Mouse (Mus musculus) MEL (cell line): ENCODE data around the gene Nat10. TPM values are rescaled to one million over a fixed set of nuclear protein-coding genes. Genes with fewer than 3 reads are reported as not detected.
A peak's percentile ranks its signal among the peaks of the same experiment; 100 is the strongest.

Experiments used
- DNase-seq: peaks from one replicate; pipeline ENCODE4 v3.0.0; 2011; ENCODE audit warnings: low read depth, low spot score
- H3K27ac ChIP-seq: 2 replicates; pipeline ENCODE4 v1.5.1; 2012; ENCODE audit warnings: low read depth, mild to moderate bottlenecking, control low read depth, low read length, moderate library complexity; ENCODE audit not compliant: control insufficient read depth
- H3K27me3 ChIP-seq, 2 experiments: fragments of 150-350 bp in 1 of 2; sonication (generic) in 1 of 2; 2 replicates each; pipeline ENCODE4 v1.6.1; 2012; ENCODE audit warnings: low read length in 2 of 2, mild to moderate bottlenecking in 2 of 2, improper control_type of control experiment in 1 of 2, moderate library complexity in 1 of 2; ENCODE audit not compliant: insufficient read depth in 2 of 2, control insufficient read depth in 1 of 2
- H3K36me3 ChIP-seq, 2 experiments: 2 replicates each; pipeline ENCODE4 v1.6.1; 2012 to 2014; ENCODE audit warnings: low read length in 2 of 2, improper control_type of control experiment in 1 of 2, inconsistent platforms in 1 of 2, mild to moderate bottlenecking in 1 of 2; ENCODE audit not compliant: insufficient read depth in 2 of 2, control insufficient read depth in 1 of 2
- H3K4me1 ChIP-seq, 2 experiments: fragments of 150-350 bp in 1 of 2; sonication (generic) in 1 of 2; 2 replicates each; pipeline ENCODE4 v1.6.1; 2012; ENCODE audit warnings: low read length in 2 of 2, improper control_type of control experiment in 1 of 2, mild to moderate bottlenecking in 1 of 2; ENCODE audit not compliant: insufficient read depth in 2 of 2, control insufficient read depth in 1 of 2
- H3K4me3 ChIP-seq, 2 experiments: fragments of 150-350 bp in 1 of 2; sonication (generic) in 1 of 2; 2 replicates each; pipeline ENCODE4 v1.5.1; 2012; ENCODE audit warnings: low read depth in 2 of 2, low read length in 2 of 2, mild to moderate bottlenecking in 2 of 2, moderate library complexity in 2 of 2, control low read depth in 1 of 2, improper control_type of control experiment in 1 of 2; ENCODE audit not compliant: control insufficient read depth in 1 of 2, insufficient read depth in 1 of 2
- H3K79me2 ChIP-seq: 2 replicates; pipeline ENCODE4 v1.6.1; 2012; ENCODE audit warnings: mild to moderate bottlenecking, low read length, moderate library complexity; ENCODE audit not compliant: control insufficient read depth, poor library complexity, insufficient read depth
- H3K9ac ChIP-seq: 2 replicates; pipeline ENCODE4 v1.6.1; 2012; ENCODE audit warnings: low read depth, mild to moderate bottlenecking, control low read depth, low read length, moderate library complexity; ENCODE audit not compliant: control insufficient read depth, poor library complexity, severe bottlenecking
- H3K9me3 ChIP-seq: fragments of 150-350 bp; sonication (generic); replicated peaks from 2 replicates; pipeline ENCODE4 v1.6.1; 2012; ENCODE audit warnings: mild to moderate bottlenecking, low read length, improper control_type of control experiment, moderate library complexity; ENCODE audit not compliant: insufficient read depth
- CHD1 ChIP-seq: IDR thresholded peaks from 2 replicates; pipeline ENCODE4 v1.6.1; 2012; ENCODE audit warnings: low read depth, mild to moderate bottlenecking, inconsistent platforms, low read length, improper control_type of control experiment
- E2F4 ChIP-seq: IDR thresholded peaks from 2 replicates; pipeline ENCODE4 v1.6.1; 2011; ENCODE audit warnings: low read depth, low read length, improper control_type of control experiment, borderline replicate concordance
- ELF1 ChIP-seq: IDR thresholded peaks from 2 replicates; pipeline ENCODE4 v1.6.1; 2014; ENCODE audit warnings: low read depth, mild to moderate bottlenecking, inconsistent platforms, low read length, improper control_type of control experiment, moderate library complexity
- ETS1 ChIP-seq: IDR thresholded peaks from 2 replicates; pipeline ENCODE4 v1.6.1; 2012; ENCODE audit warnings: low read depth, mild to moderate bottlenecking, inconsistent platforms, low read length, improper control_type of control experiment, moderate library complexity
- GABPA ChIP-seq: IDR thresholded peaks from 2 replicates; pipeline ENCODE4 v1.6.1; 2012; ENCODE audit warnings: low read depth, mild to moderate bottlenecking, inconsistent platforms, low read length, improper control_type of control experiment, moderate library complexity
- GATA1 ChIP-seq: IDR thresholded peaks from 2 replicates; pipeline ENCODE4 v1.6.1; 2011; ENCODE audit warnings: low read depth, low read length, improper control_type of control experiment
- HCFC1 ChIP-seq: IDR thresholded peaks from 2 replicates; pipeline ENCODE4 v1.6.1; 2012; ENCODE audit warnings: low read depth, mild to moderate bottlenecking, inconsistent platforms, low read length, improper control_type of control experiment, moderate library complexity
- JUND ChIP-seq: IDR thresholded peaks from 2 replicates; pipeline ENCODE4 v1.6.1; 2011; ENCODE audit warnings: low read depth, mild to moderate bottlenecking, improper control_type of control experiment, low read length
- MAX ChIP-seq: IDR thresholded peaks from 2 replicates; pipeline ENCODE4 v1.6.1; 2011; ENCODE audit warnings: low read length, improper control_type of control experiment
- MAZ ChIP-seq: IDR thresholded peaks from 2 replicates; pipeline ENCODE4 v1.6.1; 2012; ENCODE audit warnings: low read depth, mild to moderate bottlenecking, inconsistent platforms, low read length, improper control_type of control experiment
- MXI1 ChIP-seq: IDR thresholded peaks from 2 replicates; pipeline ENCODE4 v1.6.1; 2011; ENCODE audit warnings: mild to moderate bottlenecking, low read depth, low read length, improper control_type of control experiment
- MYC ChIP-seq: IDR thresholded peaks from 2 replicates; pipeline ENCODE4 v1.6.1; 2011; ENCODE audit warnings: low read depth, mild to moderate bottlenecking, low read length, improper control_type of control experiment, moderate library complexity
- NELFE ChIP-seq: IDR thresholded peaks from 2 replicates; pipeline ENCODE4 v1.6.1; 2011; ENCODE audit warnings: low read depth, low read length, improper control_type of control experiment
- POLR2A ChIP-seq, 2 experiments: IDR thresholded peaks; 2 replicates each; pipeline ENCODE4 v1.6.1; 2011 to 2012; ENCODE audit warnings: low read length in 2 of 2, mild to moderate bottlenecking in 2 of 2, control low read depth in 1 of 2, improper control_type of control experiment in 1 of 2, low read depth in 1 of 2, moderate library complexity in 1 of 2; ENCODE audit not compliant: control insufficient read depth in 1 of 2, insufficient read depth in 1 of 2, poor library complexity in 1 of 2
- POLR2AphosphoS2 ChIP-seq: IDR thresholded peaks from 2 replicates; pipeline ENCODE4 v1.6.1; 2011; ENCODE audit warnings: low read length, improper control_type of control experiment
- POLR2AphosphoS5 ChIP-seq: IDR thresholded peaks from 2 replicates; pipeline ENCODE4 v1.6.1; 2012; ENCODE audit warnings: low read depth, borderline replicate concordance, mild to moderate bottlenecking, inconsistent platforms, low read length, moderate library complexity, mixed read lengths
- RCOR1 ChIP-seq: IDR thresholded peaks from 2 replicates; pipeline ENCODE4 v1.6.1; 2012; ENCODE audit warnings: low read depth, mild to moderate bottlenecking, inconsistent platforms, low read length, improper control_type of control experiment
- SIN3A ChIP-seq: IDR thresholded peaks from 2 replicates; pipeline ENCODE4 v1.6.1; 2012; ENCODE audit warnings: low read length, improper control_type of control experiment, inconsistent platforms
- SMC3 ChIP-seq: IDR thresholded peaks from 2 replicates; pipeline ENCODE4 v1.6.1; 2011; ENCODE audit warnings: low read depth, low read length, improper control_type of control experiment
- TAL1 ChIP-seq: IDR thresholded peaks from 2 replicates; pipeline ENCODE4 v1.6.1; 2012; ENCODE audit warnings: mild to moderate bottlenecking, inconsistent platforms, low read length, moderate library complexity, mixed read lengths
- TBP ChIP-seq: IDR thresholded peaks from 2 replicates; pipeline ENCODE4 v1.8.0; 2011; ENCODE audit warnings: low read depth, low read length, improper control_type of control experiment
- TCF12 ChIP-seq: IDR thresholded peaks from 2 replicates; pipeline ENCODE4 v1.6.1; 2014; ENCODE audit warnings: low read depth, mild to moderate bottlenecking, inconsistent platforms, low read length, improper control_type of control experiment, moderate library complexity
- UBTF ChIP-seq: IDR thresholded peaks from 2 replicates; pipeline ENCODE4 v1.6.1; 2012; ENCODE audit warnings: low read depth, mild to moderate bottlenecking, inconsistent platforms, low read length, improper control_type of control experiment, moderate library complexity, borderline replicate concordance; ENCODE audit not compliant: insufficient read depth
- USF1 ChIP-seq: IDR thresholded peaks from 2 replicates; pipeline ENCODE4 v1.6.1; 2014; ENCODE audit warnings: low read depth, mild to moderate bottlenecking, inconsistent platforms, low read length, improper control_type of control experiment, moderate library complexity
- ZC3H11A ChIP-seq: IDR thresholded peaks from 2 replicates; pipeline ENCODE4 v1.6.1; 2012; ENCODE audit warnings: low read depth, mild to moderate bottlenecking, inconsistent platforms, low read length, improper control_type of control experiment
- ZKSCAN1 ChIP-seq: IDR thresholded peaks from 2 replicates; pipeline ENCODE4 v1.6.1; 2012; ENCODE audit warnings: low read depth, mild to moderate bottlenecking, inconsistent platforms, low read length, improper control_type of control experiment, moderate library complexity
- ZMIZ1 ChIP-seq: IDR thresholded peaks from 2 replicates; pipeline ENCODE4 v1.6.1; 2012; ENCODE audit warnings: low read depth, mild to moderate bottlenecking, inconsistent platforms, low read length, improper control_type of control experiment, moderate library complexity
- ZNF384 ChIP-seq: IDR thresholded peaks from 2 replicates; pipeline ENCODE4 v1.6.1; 2012; ENCODE audit warnings: low read depth, mild to moderate bottlenecking, inconsistent platforms, low read length, improper control_type of control experiment
- polyA plus RNA-seq, 2 experiments: library from polyadenylated mRNA; stranded (reverse) in 1 of 2; unstranded in 1 of 2; fragments of >175 nt in 1 of 2; fragments of >200 nt in 1 of 2; gene quantifications; 2 replicates each; pipeline versions ENCODE4 v1.2.1 to v1.2.4; 2012; ENCODE audit warnings: low replicate concordance in 2 of 2, low read depth in 1 of 2; ENCODE audit not compliant: insufficient read length in 2 of 2, insufficient read depth in 1 of 2, missing spikeins in 1 of 2
- total RNA-seq: library from RNA; depleted of rRNA; stranded (reverse); fragments of 300-350 nt; gene quantifications from 2 replicates; pipeline ENCODE4 v1.2.3, GENCODE M21; 2012

Gene Nat10
- total and polyA plus RNA-seq, 3 experiments: 74.7 to 107 TPM; not detected in 1

DNA sequence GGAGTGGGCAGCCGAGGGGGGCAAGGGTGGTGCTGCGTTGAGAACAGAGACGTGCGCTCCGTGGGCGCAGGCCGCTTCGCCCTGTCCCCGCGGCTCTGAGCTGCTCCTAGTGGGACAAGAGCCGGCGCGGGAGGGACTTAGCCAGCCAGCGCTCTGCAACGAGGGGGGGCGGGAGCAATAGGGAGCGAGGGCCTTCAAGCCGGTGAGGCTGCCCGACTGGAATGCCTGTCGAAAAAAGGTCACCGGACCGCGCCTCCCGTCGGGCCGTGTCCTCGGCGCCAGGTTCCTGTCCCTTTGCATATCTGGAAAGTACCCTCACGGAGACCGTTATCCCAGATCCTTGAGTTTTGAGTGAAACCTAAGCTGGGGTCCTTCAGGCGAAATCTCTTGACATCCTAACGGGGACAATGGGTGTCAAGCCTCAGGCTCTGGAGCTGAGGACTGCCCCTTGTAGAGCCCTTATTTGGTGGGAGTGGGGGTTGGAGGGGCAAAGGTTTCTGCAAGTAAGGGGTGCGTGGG, 36.5 kb upstream of the Nat10 start, which contains the start of gene Caprin1:
Caprin1 (minus strand) TSS at position 159 of the 519 bp plus-strand sequence.
- peak; percentile 96 for DNase-seq
- Histone ChIP-seq H3K36me3 (peaks cover 20 to 29% of the 10 kb centered on the region in 2 experiments), H3K9me3 (no peaks in the 10 kb centered on the region), H3K27ac (peak within 1 kb of the TSS; percentile 94), H3K4me3 (peak within 1 kb of the TSS; percentile 74 to 93), H3K4me1 (peaks cover 6 to 9% of the 10 kb centered on the region in 2 experiments; a peak in 3 of 4 replicates), H3K27me3 (no peaks in the 10 kb centered on the region; a peak in 1 of 4 replicates), H3K9ac (peak within 1 kb of the TSS; percentile 100), H3K79me2 (peaks cover 36% of the 10 kb centered on the region)
- TF ChIP-seq HCFC1: peak; percentile 82
- peak; percentile 49 for TF ChIP-seq MAZ
- peak; percentile 79 for TF ChIP-seq TBP
- no peak for TF ChIP-seq ETS1
- no peak for TF ChIP-seq SMC3
- no peak for TF ChIP-seq CHD1
- TF ChIP-seq ZMIZ1: peak; percentile 79; the same call in 1 of the 2 replicates
- peak; percentile 17; the same call in 1 of the 2 replicates for TF ChIP-seq SIN3A
- peak; percentile 100 for TF ChIP-seq MAX
- 0 out of 2 replicates have a peak, but pooled peaks have one; percentile 40 for TF ChIP-seq POLR2AphosphoS2
- peak; percentile 83 for TF ChIP-seq NELFE
- no peak for TF ChIP-seq TAL1
- no peak for TF ChIP-seq ZNF384
- TF ChIP-seq GATA1: no peak
- TF ChIP-seq POLR2AphosphoS5: peak; percentile 57; the same call in 1 of the 2 replicates
- peak; percentile 2; the same call in 1 of the 2 replicates for TF ChIP-seq TCF12
- peak; percentile 79 to 83; a peak in 3 of 4 replicates for TF ChIP-seq POLR2A (IDR thresholded peaks at IDR 0.05; ENCODE audit: control insufficient read depth in 1 of 2, insufficient read depth in 1 of 2, low read depth in 1 of 2, low read length in 2 of 2, poor library complexity in 1 of 2)

DNA sequence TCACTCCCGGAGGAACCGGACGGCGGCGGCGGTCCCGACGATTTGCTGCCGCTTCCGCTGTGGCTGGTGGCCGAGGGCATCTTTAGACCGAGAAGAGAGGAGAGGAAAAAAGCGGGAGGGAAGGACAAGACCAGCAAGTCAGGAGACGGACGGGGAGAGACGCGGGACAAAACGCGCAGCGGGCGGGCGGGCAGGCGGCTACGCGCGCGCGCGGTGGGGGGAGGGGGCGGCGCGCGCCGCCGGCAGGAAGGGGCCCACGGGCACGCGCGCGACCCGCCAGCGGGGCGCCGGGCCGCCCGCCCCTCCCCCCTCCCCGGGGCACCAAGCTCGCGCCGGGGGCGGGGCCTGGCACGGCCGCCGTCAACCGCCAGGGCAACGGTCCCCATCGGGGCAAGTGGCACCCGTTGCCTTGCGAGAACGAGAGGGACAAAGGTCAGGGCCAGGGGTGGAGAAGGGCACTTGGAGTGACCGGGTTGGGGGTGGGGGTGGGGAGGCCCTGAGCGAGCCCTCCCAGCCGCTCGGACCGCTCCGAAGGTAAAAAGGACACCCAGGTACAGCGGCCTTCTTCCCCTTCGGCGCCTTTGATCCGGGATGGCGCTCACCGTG, 35.9 kb upstream of the Nat10 start:
- H3K9ac ChIP-seq: peak overlapping the region; percentile 100
- peak; percentile 82 for DNase-seq
- peak overlapping the region; percentile 94 for H3K27ac ChIP-seq
- no peak for TF ChIP-seq POLR2AphosphoS2
- TF ChIP-seq MYC: no peak
- TF ChIP-seq GATA1: no peak
- no peak for TF ChIP-seq JUND
- TF ChIP-seq HCFC1: peak; percentile 51; the same call in 1 of the 2 replicates
- TF ChIP-seq MXI1: no peak; the same call in none of the 2 replicates
- TF ChIP-seq TCF12: no peak; the same call in 1 of the 2 replicates
- TF ChIP-seq E2F4: no peak
- no peak for TF ChIP-seq USF1
- TF ChIP-seq TBP: peak; percentile 19; the same call in 1 of the 2 replicates
- TF ChIP-seq ZKSCAN1: no peak
- TF ChIP-seq CHD1: no peak
- TF ChIP-seq RCOR1: no peak
- 0 out of 2 replicates have a peak, but pooled peaks have one; percentile 44 for TF ChIP-seq ZMIZ1
- no peak for TF ChIP-seq ELF1
- TF ChIP-seq ZC3H11A: no peak
- peak; percentile 68 for TF ChIP-seq NELFE
- peak in 1 of 2 experiments; percentile 3; a peak in 1 of 4 replicates for TF ChIP-seq POLR2A (IDR thresholded peaks at IDR 0.05; ENCODE audit: control insufficient read depth in 1 of 2, insufficient read depth in 1 of 2, low read depth in 1 of 2, low read length in 2 of 2, poor library complexity in 1 of 2)
- TF ChIP-seq UBTF: no peak
- TF ChIP-seq GABPA: no peak
- TF ChIP-seq MAX: no peak
- no peak for TF ChIP-seq SMC3

More for the DNA sequence above, 35.9 kb upstream of the Nat10 start:
- H3K9me3 ChIP-seq: no peaks in the 10 kb centered on the region
- peak overlapping the region; percentile 74 to 93 for H3K4me3 ChIP-seq
- H3K79me2 ChIP-seq: peaks cover 42% of the 10 kb centered on the region
- peaks cover 24 to 34% of the 10 kb centered on the region in 2 experiments for H3K36me3 ChIP-seq
- peaks cover 6 to 9% of the 10 kb centered on the region in 2 experiments; a peak in 3 of 4 replicates for H3K4me1 ChIP-seq
- H3K27me3 ChIP-seq: no peaks in the 10 kb centered on the region
